Comparison of ENCODE assay signal across 11 mouse cellular contexts in genomic region chr11:109210772-109211171, GRCm38 (mm10).
DNase-seq lines count a peak whose midpoint lies in the region; ATAC-seq and TF ChIP-seq lines count a peak whose summit lies in the region.
"Had no signal": no experiment of that assay in that cellular context is flagged by ENCODE, and none has a peak within 500 bp of the region (broad histone marks: within the 10 kb centered on the region; RNA-seq: fewer than 3 reads in every experiment).

No protein-coding gene starts in this region.

- H3K4me2 ChIP-seq in lung, embryonic 14.5 days, result no peak overlapping the region
- H3K4me2 ChIP-seq in midbrain, embryonic 16.5 days (ENCODE audit: low read length), result peak overlapping the region; percentile 1; the same call in 1 of the 2 replicates
- H3K4me2 ChIP-seq in liver, embryonic 11.5 days, result no peak overlapping the region
- H3K4me2 ChIP-seq: embryonic facial prominence, embryonic 13.5 days; liver, embryonic 13.5 days had no signal

- no peak overlapping the region for H3K27ac ChIP-seq in lung, embryonic 14.5 days (ENCODE audit: low read depth)
- no peak overlapping the region for H3K27ac ChIP-seq in midbrain, embryonic 16.5 days (ENCODE audit: low read length)
- H3K27ac ChIP-seq in liver, embryonic 11.5 days (ENCODE audit: low read depth, low read length), result no peak overlapping the region
- H3K27ac ChIP-seq: embryonic facial prominence, embryonic 13.5 days; liver, embryonic 13.5 days had no signal

- no peak for TF ChIP-seq CTCF in brain, embryonic 14.5 days (IDR thresholded peaks at IDR 0.05; ENCODE audit: borderline replicate concordance, extremely low read depth, insufficient read depth, insufficient read length)
- no peak for TF ChIP-seq CTCF in lung, embryonic 14.5 days (IDR thresholded peaks at IDR 0.05; ENCODE audit: low read depth)

- DNase-seq in embryo, embryonic 10 days (ENCODE audit: low spot score), result peak; percentile 40
- DNase-seq in embryo, embryonic 11 days, result no peak
- DNase-seq in brain, embryonic 14.5 days (ENCODE audit: low read depth), result peak; percentile 78
- peak; percentile 60 for DNase-seq in lung, embryonic 14.5 days
- no peak for DNase-seq in kidney, adult 11 months
- no peak for DNase-seq in liver, embryonic 11.5 days (ENCODE audit: low spot score)
- DNase-seq: liver, embryonic 13.5 days had no signal

- no peak for TF ChIP-seq POLR2A in brain, embryonic 14.5 days (IDR thresholded peaks at IDR 0.05; ENCODE audit: borderline replicate concordance, extremely low read depth, insufficient read depth, insufficient read length, poor library complexity, severe bottlenecking)

- H3K9me3 ChIP-seq in lung, embryonic 14.5 days (ENCODE audit: low read depth, low read length), result no peaks in the 10 kb centered on the region
- H3K9me3 ChIP-seq in midbrain, embryonic 16.5 days (replicated peaks; ENCODE audit: control insufficient read depth, low read length, poor library complexity, severe bottlenecking), result no peaks in the 10 kb centered on the region
- H3K9me3 ChIP-seq in liver, embryonic 11.5 days (ENCODE audit: control insufficient read depth, low read length), result no peaks in the 10 kb centered on the region
- H3K9me3 ChIP-seq: embryonic facial prominence, embryonic 13.5 days; liver, embryonic 13.5 days had no signal

- no peaks in the 10 kb centered on the region for H3K4me1 ChIP-seq in lung, embryonic 14.5 days (ENCODE audit: insufficient read depth)
- H3K4me1 ChIP-seq in midbrain, embryonic 16.5 days (ENCODE audit: control insufficient read depth, insufficient read depth, low read length), result peaks cover 13% of the 10 kb centered on the region
- no peaks in the 10 kb centered on the region for H3K4me1 ChIP-seq in liver, embryonic 11.5 days (replicated peaks; ENCODE audit: control insufficient read depth, insufficient read depth, low read length)
- H3K4me1 ChIP-seq: embryonic facial prominence, embryonic 13.5 days had no signal

- no peak overlapping the region for H3K4me3 ChIP-seq in lung, embryonic 14.5 days (ENCODE audit: low read depth, low read length)
- H3K4me3 ChIP-seq in midbrain, embryonic 16.5 days (ENCODE audit: low read depth, low read length), result no peak overlapping the region
- H3K4me3 ChIP-seq in liver, embryonic 11.5 days (ENCODE audit: low read depth, low read length), result no peak overlapping the region
- H3K4me3 ChIP-seq: embryonic facial prominence, embryonic 13.5 days; liver, embryonic 13.5 days had no signal

- ATAC-seq in lung, embryonic 14.5 days (ENCODE audit: insufficient read depth), result peak; percentile 41; the same call in 1 of the 2 replicates
- ATAC-seq in midbrain, embryonic 16.5 days, result 0 out of 2 replicates have a peak, but pooled peaks have one; percentile 29
- no peak for ATAC-seq in liver, embryonic 11.5 days (replicated peaks; ENCODE audit: low FRiP score)
- ATAC-seq in frontal cortex, adult (ENCODE audit: low TSS enrichment), result no peak
- ATAC-seq: Patski had no signal

- no peak overlapping the region for H3K9ac ChIP-seq in lung, embryonic 14.5 days
- no peak overlapping the region for H3K9ac ChIP-seq in midbrain, embryonic 16.5 days (ENCODE audit: low read depth, low read length)
- no peak overlapping the region for H3K9ac ChIP-seq in liver, embryonic 11.5 days (ENCODE audit: low read depth, low read length)
- H3K9ac ChIP-seq: embryonic facial prominence, embryonic 13.5 days; liver, embryonic 13.5 days had no signal

- H3K27me3 ChIP-seq in lung, embryonic 14.5 days (ENCODE audit: insufficient read depth, low read length), result no peaks in the 10 kb centered on the region
- no peaks in the 10 kb centered on the region for H3K27me3 ChIP-seq in midbrain, embryonic 16.5 days (ENCODE audit: control insufficient read depth, insufficient read depth, low read depth, low read length)
- H3K27me3 ChIP-seq in liver, embryonic 11.5 days (replicated peaks; ENCODE audit: control insufficient read depth, insufficient read depth, low read length), result no peaks in the 10 kb centered on the region
- H3K27me3 ChIP-seq: embryonic facial prominence, embryonic 13.5 days; liver, embryonic 13.5 days had no signal

- no peaks in the 10 kb centered on the region for H3K36me3 ChIP-seq in lung, embryonic 14.5 days (ENCODE audit: insufficient read depth)
- no peaks in the 10 kb centered on the region for H3K36me3 ChIP-seq in midbrain, embryonic 16.5 days (ENCODE audit: control insufficient read depth, insufficient read depth, low read length)
- no peaks in the 10 kb centered on the region for H3K36me3 ChIP-seq in liver, embryonic 11.5 days (ENCODE audit: control insufficient read depth, insufficient read depth, low read length)
- H3K36me3 ChIP-seq: embryonic facial prominence, embryonic 13.5 days; liver, embryonic 13.5 days had no signal

- 34% methylated on average over 11 of the region's 11 CpGs for WGBS in lung, embryonic 14.5 days
- 7% methylated on average over 11 of the region's 11 CpGs for WGBS in midbrain, embryonic 16.5 days
- WGBS in liver, embryonic 11.5 days, result 67% methylated on average over 11 of the region's 11 CpGs

Comparison
In these comparisons a context has a peak if more than half of its experiments do, and no peak if none do; other contexts are left out.
1. DNase-seq: peak in embryo, embryonic 10 days (single experiment), brain, embryonic 14.5 days (single experiment) and lung, embryonic 14.5 days (single experiment); none in embryo, embryonic 11 days (single experiment), kidney, adult 11 months (single experiment) and liver, embryonic 11.5 days (single experiment).
2. ATAC-seq: peak in lung, embryonic 14.5 days (single experiment) and midbrain, embryonic 16.5 days (single experiment); none in liver, embryonic 11.5 days (single experiment) and frontal cortex, adult (single experiment).